Mouse (Mus musculus): ENCODE measurements around the gene Cnr2.

Cnr2 gene

GRCm38 (mm10) chr4:135906633-135907032 lies 11.4 kb downstream of the Cnr2 start:
- no peak for DNase-seq (ENCODE audit: low read depth)

DNA sequence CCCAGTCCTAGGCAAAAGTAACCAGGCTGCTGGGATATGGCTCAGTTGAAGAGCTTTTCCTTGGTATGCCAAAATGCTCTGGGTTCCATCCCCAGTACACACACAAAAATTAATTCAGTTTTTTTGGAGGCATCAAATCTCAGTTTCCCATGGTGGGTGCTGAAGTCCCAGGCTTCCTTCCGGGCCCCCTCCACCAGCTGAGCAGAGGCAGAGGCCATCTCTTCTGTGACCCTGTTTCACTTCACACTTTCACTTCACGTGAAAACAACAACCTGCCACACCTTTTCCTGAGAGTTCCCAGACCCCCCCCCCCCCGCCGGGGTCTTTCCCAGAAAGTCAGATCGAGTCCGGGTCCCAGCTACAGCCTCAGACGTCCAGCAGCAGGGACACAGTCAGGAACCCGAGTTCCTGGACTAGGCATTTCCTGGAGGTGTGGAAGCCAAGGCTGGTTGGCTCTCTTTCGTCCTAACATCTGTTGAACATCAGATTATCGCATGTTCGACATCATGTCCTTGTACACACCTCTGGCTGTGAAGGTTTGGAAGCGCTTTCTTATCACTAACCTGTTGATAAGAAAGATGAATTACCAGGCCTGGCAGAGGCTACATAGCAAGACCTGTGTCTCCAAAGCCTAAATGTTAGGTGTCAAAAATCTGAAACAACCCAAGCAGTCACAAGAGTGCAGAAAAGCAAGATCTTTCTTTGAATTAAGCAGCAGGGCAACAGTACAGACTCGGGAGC lies 14.3 kb downstream of the Cnr2 start:
- no peak for DNase-seq (ENCODE audit: low read depth)

DNA sequence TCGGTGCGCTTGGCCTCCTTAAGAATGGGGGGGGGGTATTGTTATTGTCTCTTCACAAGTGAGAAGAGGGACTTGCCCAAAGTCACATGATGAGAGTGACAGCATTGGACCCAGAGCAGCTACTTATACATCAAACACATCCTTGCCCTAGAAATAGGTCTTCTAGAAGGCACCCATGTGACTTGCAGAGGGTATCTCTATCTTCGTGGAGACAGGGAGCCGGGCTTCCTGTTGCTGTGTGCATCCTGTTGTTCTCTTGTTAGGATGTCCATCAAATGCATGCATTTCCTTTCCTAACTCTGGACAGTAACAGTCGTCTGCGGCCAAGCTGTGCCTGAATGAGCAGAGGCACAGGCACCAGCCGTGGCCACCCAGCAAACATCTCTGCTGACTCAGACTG lies 16.3 kb downstream of the Cnr2 start:
- no peak for DNase-seq (ENCODE audit: low read depth)

- DNase-seq (ENCODE audit: low read depth), result no peak
Measured at GRCm38 (mm10) chr4:135912164-135912563, 17.0 kb downstream of the Cnr2 start.

DNA sequence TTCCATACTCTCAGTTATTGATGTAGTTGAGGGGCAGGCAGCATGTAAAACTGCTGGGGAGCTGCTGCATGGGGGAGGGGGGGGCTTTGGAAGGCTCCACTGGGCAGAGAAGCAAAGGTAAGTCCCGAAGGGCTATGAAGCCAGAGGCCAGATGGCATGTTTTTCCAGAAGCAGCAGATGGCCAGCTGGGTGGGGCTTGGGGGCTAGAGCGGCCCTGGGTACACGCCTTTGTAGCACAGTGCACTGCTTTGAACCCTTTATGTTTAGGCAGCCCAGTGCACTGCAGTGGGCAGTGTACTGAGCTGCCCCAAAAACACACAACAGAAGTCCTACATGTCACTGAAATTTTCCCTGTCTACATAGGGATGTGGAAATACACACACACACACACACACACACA lies 17.6 kb downstream of the Cnr2 start:
- no peak for DNase-seq (ENCODE audit: low read depth)

DNA sequence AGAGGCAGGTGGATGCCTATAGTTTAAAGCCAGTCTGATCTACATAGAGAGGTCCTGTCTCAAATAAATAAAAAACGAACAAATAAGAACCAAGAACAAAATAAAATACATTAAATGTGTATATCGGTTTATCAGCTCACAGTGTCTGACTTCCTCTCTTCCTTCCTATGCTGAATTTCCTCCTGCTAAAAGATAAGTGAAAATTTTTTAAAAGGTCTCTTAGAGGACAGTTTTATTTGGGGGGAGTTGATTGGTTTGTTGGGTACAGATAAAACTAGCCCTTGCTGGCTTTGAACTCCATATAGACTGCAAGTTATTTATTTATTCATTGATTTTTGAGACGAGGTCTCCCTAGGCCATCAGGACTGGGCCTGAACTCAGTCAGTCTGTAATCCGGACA lies 18.2 kb downstream of the Cnr2 start:
- no peak for DNase-seq (ENCODE audit: low read depth)

GRCm38 (mm10) chr4:135918635-135919279 lies 23.6 kb downstream of the Cnr2 start:
- DNase-seq (ENCODE audit: low read depth), result no peak

- no peak for DNase-seq (ENCODE audit: low read depth)
Measured at GRCm38 (mm10) chr4:135919280-135919639, 24.1 kb downstream of the Cnr2 start.

- peak; percentile 88 for DNase-seq (ENCODE audit: low read depth)
Measured at GRCm38 (mm10) chr4:135920304-135921241, 25.4 kb downstream of the Cnr2 start, which contains the start of gene Fuca1. Gene Fuca1, plus strand, starts transcription at chr4:135920735.

GRCm38 (mm10) chr4:135921257-135922120 lies 26.3 kb downstream of the Cnr2 start:
- DNase-seq (ENCODE audit: low read depth), result no peak

DNA sequence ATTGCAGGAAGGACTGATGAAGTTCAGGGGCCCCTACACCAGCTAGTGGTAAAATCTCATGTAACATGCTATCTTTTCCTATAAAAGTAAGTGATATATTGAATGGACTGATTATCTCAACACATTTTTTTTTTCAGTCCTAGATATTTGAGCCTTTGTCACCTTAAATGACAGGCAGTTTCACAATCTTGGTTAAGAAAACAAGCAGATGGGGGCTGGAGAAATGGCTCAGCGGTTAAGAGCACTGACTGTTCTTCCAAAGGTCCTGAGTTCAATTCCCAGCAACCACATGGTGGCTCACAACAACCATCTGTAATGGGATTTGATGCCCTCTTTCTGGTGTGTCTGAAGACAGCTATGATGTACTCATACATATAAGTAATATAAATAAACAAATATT lies 27.0 kb downstream of the Cnr2 start:
- DNase-seq (ENCODE audit: low read depth), result no peak

DNA sequence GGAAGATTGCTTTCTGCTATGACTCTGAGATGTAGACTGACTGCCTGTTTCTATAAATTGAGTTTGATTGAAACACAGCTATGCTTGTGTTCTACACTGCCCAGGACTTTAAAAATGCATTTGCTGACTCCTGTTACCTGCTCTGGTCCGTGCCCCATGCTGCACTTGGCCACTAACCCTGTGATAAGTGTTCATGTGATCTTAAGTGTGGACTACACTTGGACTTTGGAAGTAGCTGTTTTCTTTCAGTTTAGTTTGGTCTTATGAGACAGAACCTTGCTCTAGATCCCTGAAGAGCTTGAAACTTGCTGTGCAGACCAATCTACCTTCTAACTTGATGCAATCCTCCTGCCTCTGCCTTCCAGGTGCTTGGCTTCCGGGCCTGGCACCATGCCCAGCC lies 29.2 kb downstream of the Cnr2 start:
- DNase-seq (ENCODE audit: low read depth), result no peak

DNA sequence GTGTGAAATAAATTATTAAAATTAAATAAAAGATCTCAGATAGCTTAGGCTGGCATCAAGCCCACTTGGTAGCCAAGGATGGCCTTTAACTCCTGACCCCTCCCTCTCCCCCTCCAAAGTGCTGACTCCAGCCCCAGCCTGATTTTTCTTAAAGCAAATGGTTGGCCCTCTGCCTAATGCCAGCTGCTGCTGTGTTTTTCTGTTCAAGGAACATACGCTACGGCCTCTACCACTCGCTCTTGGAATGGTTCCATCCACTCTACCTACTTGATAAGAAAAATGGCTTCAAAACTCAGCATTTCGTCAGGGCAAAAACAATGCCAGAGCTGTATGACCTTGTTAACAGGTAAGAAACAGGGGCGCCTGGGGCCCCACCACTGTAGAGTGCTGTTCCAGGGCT lies 30.1 kb downstream of the Cnr2 start:
- no peak for DNase-seq (ENCODE audit: low read depth)

- DNase-seq (ENCODE audit: low read depth), result no peak
Measured at GRCm38 (mm10) chr4:135926195-135926808, 31.1 kb downstream of the Cnr2 start.

- no peak for DNase-seq (ENCODE audit: low read depth)
Measured at GRCm38 (mm10) chr4:135926861-135927260, 31.7 kb downstream of the Cnr2 start.

DNA sequence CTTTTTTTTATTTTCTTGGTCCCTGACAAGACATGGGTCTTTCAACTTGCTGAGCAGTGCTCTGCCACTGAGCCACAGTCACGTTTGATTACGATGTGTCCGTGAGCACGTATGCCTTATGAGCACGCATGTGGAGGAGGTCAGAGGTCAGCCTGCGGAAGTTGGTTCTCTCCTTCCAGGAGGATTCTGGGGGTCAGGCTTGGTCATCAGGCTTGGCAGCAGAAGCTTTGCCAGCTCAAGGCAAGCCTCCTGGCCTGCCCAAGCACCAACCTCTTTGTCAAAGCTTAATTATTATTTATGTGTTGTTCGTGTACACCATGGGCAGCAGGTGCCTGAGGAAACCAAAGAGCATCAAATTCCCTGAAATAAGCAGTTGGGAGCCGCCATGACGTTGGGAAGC lies 33.2 kb downstream of the Cnr2 start:
- DNase-seq (ENCODE audit: low read depth), result no peak

DNA sequence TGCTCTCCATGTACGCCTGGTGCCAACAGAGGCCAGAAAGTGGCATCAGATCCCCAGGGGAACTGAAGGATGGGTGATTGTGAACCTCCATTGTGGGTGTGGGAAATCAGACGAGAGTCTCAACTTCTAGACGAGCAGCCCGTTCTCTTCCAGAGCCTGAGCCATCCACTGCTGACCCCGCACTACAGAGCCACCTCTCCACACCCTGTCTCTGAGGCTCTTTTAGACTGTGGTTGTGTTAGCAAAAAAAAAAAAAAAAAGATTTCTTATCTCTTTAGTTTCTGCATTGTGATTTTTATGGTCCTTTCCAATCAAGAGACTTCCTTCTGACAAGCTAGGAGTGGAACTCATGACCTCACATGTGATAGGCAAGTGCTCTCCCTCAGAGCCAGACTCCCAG lies 34.2 kb downstream of the Cnr2 start:
- no peak for DNase-seq (ENCODE audit: low read depth)

DNA sequence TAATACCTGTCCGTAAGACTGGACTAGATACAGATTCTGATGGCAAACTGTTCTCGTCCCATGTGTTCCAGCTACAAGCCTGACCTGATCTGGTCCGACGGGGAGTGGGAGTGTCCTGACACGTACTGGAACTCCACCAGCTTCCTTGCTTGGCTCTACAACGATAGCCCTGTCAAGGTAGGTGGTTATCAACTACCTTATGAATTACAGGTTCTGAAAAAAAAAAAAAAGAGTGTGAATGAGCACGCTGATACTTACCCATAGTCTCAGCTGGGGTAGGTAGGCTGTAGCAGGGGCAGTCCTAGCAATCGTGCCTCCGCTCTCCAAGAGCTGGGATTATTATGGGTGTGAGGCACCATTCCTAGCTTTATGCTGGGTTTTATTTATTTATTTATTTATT lies 34.6 kb downstream of the Cnr2 start:
- DNase-seq (ENCODE audit: low read depth), result no peak

DNA sequence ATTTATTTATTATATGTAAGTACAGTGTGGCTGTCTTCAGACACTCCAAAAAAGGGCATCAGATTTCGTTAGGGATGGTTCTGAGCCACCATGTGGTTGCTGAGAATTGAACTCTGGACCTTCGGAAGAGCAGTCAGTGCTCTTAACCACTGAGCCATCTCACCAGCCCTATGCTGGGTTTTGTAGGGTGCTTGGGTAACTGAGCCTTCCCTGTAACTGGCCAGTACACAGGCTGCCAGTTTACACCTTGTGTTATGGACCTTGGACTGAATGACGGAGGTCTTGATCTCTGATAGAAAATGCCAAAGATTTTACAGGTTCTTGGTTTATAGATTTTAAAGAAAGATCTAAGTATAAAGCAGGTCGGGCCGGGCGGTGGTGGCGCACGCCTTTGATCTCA lies 35.0 kb downstream of the Cnr2 start:
- DNase-seq (ENCODE audit: low read depth), result no peak

DNA sequence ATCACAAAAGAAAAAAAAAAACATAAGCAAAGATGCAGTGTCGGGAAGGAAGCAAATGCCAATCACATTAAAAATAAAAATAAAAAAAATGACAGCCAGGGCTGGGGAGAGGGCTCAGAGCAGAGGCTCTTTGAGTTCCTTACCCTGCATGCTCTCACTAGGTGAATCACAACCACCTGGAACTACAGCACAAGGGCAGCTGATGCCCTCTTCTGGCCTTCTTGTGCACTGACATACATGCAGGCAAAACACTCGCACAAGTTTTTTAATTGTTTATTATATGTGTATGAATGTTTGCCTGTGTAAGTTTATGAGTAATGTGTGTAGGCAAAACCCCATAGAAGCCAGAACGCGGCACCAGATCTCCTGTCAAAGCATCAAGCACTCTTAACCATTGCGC lies 36.6 kb downstream of the Cnr2 start:
- no peak for DNase-seq (ENCODE audit: low read depth)

DNA sequence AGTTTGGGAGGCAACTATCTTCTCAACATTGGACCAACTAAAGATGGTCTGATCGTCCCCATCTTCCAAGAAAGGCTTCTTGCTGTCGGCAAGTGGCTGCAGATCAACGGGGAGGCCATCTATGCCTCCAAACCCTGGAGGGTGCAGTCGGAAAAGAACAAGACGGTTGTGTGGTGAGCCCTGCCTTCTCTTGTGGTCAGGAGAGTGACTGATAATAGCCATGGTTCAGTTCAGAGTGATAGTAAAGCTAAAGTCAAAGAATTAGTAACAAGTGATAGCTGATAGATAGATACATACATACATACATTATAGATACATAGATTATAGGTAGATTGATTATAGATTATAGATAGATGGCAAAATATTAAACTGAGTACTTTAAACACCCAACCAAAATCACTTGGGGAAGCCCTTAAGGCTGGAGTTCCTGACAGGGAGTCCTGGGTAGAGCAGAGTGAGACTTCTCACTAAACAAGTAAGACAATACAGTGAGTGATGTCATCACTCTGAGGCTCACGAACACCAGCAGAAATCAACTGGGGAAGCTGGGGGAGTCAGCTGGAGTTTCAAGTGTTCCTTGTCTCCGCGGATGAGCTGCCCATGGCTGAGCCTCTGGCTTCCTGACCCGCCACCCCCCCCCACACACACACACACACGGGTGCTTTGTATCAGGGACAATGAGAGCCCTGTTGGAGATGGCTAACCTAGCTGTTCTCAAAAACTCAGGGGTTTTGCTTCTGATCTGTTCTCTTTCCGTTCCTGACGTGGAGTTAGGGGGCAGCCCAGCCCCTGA lies 39.7 kb downstream of the Cnr2 start:
- DNase-seq (ENCODE audit: low read depth), result no peak
